Mouse (Mus musculus) lung, postnatal 0 days (tissue): ENCODE results near the gene Olfr824.

Experiments
- CTCF ChIP-seq: IDR thresholded peaks from 2 replicates; pipeline ENCODE4 v1.5.1; 2016; ENCODE audit warnings: antibody characterized with exemption, mild to moderate bottlenecking
- EP300 ChIP-seq: IDR thresholded peaks from 2 replicates; pipeline ENCODE4 v1.6.1; 2016; ENCODE audit warnings: antibody characterized with exemption, mild to moderate bottlenecking, control low read depth

DNA sequence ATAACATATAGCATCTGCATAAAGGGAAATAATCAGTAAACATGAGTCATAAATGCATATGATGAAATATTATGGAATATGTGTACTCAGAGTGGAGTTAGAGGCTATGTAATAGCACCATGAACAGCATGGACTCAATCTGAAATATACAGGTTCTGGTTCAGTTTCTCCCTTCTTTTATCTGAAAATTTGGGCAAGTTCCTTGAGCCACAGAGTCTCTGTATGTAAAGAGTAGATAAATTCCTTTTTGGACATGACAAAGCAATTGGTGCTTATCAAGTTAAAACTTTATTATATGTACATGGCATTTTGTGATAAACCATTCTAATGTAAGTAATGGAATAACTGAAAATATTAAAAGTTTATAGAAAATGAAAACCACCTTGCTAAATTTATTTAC is 35.4 kb upstream of the Olfr824 start:
- TF ChIP-seq CTCF (no peak), EP300 (no peak)
